Mouse (Mus musculus): ENCODE measurements around the gene Rnf157. TPM values are rescaled to one million over a fixed set of nuclear protein-coding genes. Genes with fewer than 3 reads are reported as not detected.
"Not testable (repeated sequence)": the region's sequence is repeated elsewhere in the genome, so short reads cannot be mapped to it uniquely, and the experiment has no call there.

The Rnf157 gene
- polyA plus RNA-seq, 1 experiment = 199 TPM

DNA sequence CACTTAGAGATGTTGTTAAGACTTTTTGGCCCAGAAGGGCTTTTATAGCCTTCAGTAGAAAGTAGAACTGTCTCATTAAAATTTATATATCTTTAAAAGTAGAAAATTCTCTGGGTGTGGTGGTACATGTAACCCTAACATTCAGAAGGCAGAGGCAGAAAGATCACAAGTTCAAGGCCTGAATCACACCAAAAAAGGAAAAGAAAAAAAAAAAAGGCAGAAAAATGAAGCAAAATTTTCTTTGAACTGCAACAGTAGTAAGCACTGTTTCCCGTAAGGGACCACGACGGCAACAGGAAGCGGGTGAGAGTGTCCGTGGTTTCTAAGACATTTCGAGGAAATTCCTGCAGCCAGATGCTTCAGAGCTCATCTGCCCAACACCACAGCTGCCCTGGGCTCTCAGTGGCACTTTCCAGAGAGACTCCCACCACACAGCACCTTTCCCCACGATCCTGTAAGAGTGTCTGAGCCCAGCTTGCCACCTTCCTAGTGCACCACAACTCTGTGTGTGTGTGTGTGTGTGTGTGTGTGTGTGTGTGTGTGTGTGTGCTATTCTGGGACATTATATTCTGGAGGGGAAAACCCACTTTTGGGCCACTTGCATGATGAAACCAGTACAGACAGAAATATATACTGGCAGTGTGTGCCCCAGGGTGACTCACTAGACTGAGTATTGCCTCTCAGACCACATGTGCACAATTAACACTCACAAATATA lies 35.7 kb downstream of the Rnf157 start:
- TF ChIP-seq POLR2A (IDR thresholded peaks at IDR 0.05; ENCODE audit: insufficient read depth, low read depth, low read length) (no peak), CTCF (IDR thresholded peaks at IDR 0.05; ENCODE audit: insufficient read depth, low read depth, low read length) (no peak)
- Histone ChIP-seq H3K27ac (ENCODE audit: insufficient read depth, low read depth, low read length) (no peak overlapping the region), H3K4me3 (ENCODE audit: insufficient read depth, low read depth, low read length) (no peak overlapping the region), H3K4me1 (ENCODE audit: control insufficient read depth, insufficient read depth, low read length) (peaks cover 3% of the 10 kb centered on the region)
- 81% methylated on average over 7 of the region's 7 CpGs for WGBS

DNA sequence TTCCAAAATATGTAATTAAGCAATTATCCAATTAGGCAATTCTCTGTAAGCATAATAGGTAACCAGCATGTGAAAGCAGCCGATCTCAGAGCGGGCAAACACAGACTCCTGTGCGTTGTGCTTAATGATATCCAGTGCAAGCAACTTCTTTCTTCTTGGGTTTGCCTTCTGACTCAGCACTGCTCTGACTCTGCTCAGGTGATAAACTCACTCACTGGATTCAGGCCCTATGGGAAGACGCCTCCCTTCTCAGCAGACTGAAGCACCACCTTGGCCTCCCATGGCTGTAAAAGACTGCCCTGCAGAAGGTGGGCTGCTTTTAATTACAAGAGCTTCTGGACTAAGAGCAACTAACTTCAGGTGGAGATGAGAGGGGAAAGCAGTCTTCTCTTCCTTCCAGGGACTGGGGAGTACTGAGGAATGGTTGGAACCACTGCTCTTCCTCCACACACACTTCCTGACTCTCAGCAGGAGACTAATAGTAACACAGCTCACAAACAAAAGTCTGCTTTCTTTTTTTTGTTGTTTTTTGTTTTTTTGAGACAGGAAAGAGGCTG lies 40.9 kb downstream of the Rnf157 start:
- no peak overlapping the region for H3K27ac ChIP-seq (ENCODE audit: insufficient read depth, low read depth, low read length)

DNA sequence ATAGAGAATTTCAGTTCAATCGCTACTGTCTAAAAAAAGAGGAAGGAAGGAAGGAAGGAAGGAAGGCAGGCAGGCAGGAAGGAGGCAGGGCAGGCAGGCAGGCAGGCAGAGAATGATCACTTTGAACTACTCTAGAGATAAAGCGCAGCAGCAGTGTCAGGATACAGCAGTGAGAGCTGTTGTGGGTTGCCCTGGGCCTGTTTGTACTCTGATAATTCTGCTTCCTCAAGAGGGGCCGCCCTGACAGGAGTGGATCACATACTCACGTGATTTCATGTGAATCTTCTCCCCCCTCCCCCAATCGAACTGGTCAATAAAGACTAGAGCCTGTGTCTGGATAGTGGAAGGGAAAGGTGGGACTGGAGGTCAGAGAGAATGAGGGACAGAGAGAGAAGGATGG lies 43.2 kb downstream of the Rnf157 start:
- TF ChIP-seq CTCF (IDR thresholded peaks at IDR 0.05; ENCODE audit: insufficient read depth, low read depth, low read length) = no peak
- TF ChIP-seq POLR2A (IDR thresholded peaks at IDR 0.05; ENCODE audit: insufficient read depth, low read depth, low read length) = no peak
- peaks cover 5% of the 10 kb centered on the region for H3K4me1 ChIP-seq (ENCODE audit: control insufficient read depth, insufficient read depth, low read length)
- WGBS = 68% methylated on average over 5 of the region's 5 CpGs
- no peak overlapping the region for H3K4me3 ChIP-seq (ENCODE audit: insufficient read depth, low read depth, low read length)
- H3K27ac ChIP-seq (ENCODE audit: insufficient read depth, low read depth, low read length) = no peak overlapping the region

More for the DNA sequence above, 40.9 kb downstream of the Rnf157 start:
- Histone ChIP-seq H3K4me3 (ENCODE audit: insufficient read depth, low read depth, low read length) (no peak overlapping the region), H3K4me1 (ENCODE audit: control insufficient read depth, insufficient read depth, low read length) (peaks cover 5% of the 10 kb centered on the region)
- no peak for TF ChIP-seq POLR2A (IDR thresholded peaks at IDR 0.05; ENCODE audit: insufficient read depth, low read depth, low read length)
- no peak for TF ChIP-seq CTCF (IDR thresholded peaks at IDR 0.05; ENCODE audit: insufficient read depth, low read depth, low read length)
- 61% methylated on average over 4 of the region's 4 CpGs for WGBS

DNA sequence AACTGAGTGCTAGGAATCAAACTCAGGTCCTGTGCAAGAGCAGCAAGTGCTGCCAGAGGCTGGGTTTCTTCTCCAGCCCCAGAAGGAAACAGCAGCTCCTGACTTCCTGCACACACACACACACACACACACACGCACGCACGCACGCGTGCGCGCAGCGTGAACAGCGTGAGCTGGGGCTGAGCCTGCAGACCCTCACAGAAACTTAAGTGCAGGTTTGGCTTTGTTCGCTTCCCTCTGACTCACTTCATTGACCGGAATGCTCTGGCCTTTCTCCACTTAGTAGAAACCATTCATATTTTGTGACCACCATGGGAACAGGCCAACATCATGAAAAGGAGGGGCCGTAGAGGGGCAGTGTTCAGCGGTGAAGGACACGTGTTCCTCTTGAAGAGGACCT lies 43.8 kb downstream of the Rnf157 start:
- H3K4me1 ChIP-seq (ENCODE audit: control insufficient read depth, insufficient read depth, low read length) = peaks cover 5% of the 10 kb centered on the region
- no peak overlapping the region for H3K4me3 ChIP-seq (ENCODE audit: insufficient read depth, low read depth, low read length)
- WGBS = 86% methylated on average over 14 of the region's 14 CpGs
- no peak for TF ChIP-seq POLR2A (IDR thresholded peaks at IDR 0.05; ENCODE audit: insufficient read depth, low read depth, low read length)
- TF ChIP-seq CTCF (IDR thresholded peaks at IDR 0.05; ENCODE audit: insufficient read depth, low read depth, low read length) = no peak
- no peak overlapping the region for H3K27ac ChIP-seq (ENCODE audit: insufficient read depth, low read depth, low read length)

DNA sequence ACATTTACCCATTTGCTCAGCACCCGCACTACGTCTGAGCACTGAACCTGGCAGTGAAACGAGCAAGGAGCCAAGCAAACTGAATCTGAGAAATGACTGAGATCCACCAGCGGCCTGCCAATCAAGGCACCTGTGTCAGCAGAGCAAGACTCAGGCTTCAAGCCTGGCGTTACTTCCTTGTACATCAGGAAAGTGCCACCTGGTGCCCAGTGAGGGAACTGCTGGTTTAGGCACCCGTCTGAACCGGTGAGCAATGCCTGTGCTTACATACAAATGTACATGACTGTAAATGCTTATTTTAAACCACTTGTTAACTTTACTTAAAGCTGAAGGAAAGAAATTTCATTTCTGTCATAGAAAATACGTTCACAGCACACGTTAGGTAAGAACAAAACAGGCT lies 44.7 kb downstream of the Rnf157 start:
- TF ChIP-seq POLR2A (IDR thresholded peaks at IDR 0.05; ENCODE audit: insufficient read depth, low read depth, low read length) (no peak), CTCF (IDR thresholded peaks at IDR 0.05; ENCODE audit: insufficient read depth, low read depth, low read length) (peak; percentile 66)
- WGBS = 26% methylated on average over 9 of the region's 9 CpGs
- H3K4me3 ChIP-seq (ENCODE audit: insufficient read depth, low read depth, low read length) = no peak overlapping the region
- no peak overlapping the region for H3K27ac ChIP-seq (ENCODE audit: insufficient read depth, low read depth, low read length)
- peaks cover 5% of the 10 kb centered on the region for H3K4me1 ChIP-seq (ENCODE audit: control insufficient read depth, insufficient read depth, low read length)

DNA sequence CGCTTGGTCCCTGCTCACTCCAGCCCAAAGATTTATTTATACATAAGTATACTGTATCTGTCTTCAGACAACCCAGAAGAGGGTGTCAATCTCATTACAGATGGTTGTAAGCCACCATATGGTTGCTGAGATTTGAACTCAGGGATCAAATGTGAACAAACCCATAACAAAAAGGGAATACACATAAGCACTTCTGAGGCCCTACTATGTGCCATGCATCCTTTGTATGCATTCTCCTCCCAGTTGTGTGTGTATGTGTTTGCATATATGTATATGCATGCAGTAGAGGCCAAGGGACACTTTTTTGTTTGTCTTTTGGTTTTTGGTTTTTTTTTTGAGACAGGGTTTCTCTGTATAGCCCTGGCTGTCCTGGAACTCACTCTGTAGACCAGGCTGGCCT lies 46.2 kb downstream of the Rnf157 start:
- Histone ChIP-seq H3K4me3 (ENCODE audit: insufficient read depth, low read depth, low read length) (no peak overlapping the region), H3K4me1 (ENCODE audit: control insufficient read depth, insufficient read depth, low read length) (peaks cover 5% of the 10 kb centered on the region; the same call in 1 of the 2 replicates), H3K27ac (ENCODE audit: insufficient read depth, low read depth, low read length) (no peak overlapping the region)
- 92% methylated on average over 1 of the region's 1 CpGs for WGBS
- TF ChIP-seq POLR2A (IDR thresholded peaks at IDR 0.05; ENCODE audit: insufficient read depth, low read depth, low read length) (no peak), CTCF (IDR thresholded peaks at IDR 0.05; ENCODE audit: insufficient read depth, low read depth, low read length) (no peak)

DNA sequence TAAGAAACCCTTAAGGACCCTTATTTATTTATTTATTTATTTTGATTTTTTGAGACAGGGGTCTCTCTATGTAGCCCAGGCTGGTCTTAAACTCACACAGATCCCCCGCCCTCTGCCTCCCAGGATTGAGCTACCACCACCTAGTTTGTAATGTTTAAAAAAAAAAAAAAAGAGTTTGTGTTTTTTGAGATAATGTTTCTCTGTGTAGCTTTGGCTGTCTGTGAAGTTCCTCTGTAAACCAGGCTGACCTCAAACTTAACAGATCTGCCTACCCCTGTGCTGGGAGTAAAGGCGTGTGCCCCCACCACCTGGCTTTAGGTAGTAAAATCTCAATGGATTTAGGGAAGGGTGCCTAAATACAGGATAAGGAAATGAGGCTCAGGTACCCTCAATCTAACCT lies 46.7 kb downstream of the Rnf157 start:
- Histone ChIP-seq H3K4me1 (ENCODE audit: control insufficient read depth, insufficient read depth, low read length) (peaks cover 5% of the 10 kb centered on the region; the same call in 1 of the 2 replicates), H3K27ac (ENCODE audit: insufficient read depth, low read depth, low read length) (no peak overlapping the region), H3K4me3 (ENCODE audit: insufficient read depth, low read depth, low read length) (no peak overlapping the region)
- WGBS = 98% methylated on average over 2 of the region's 2 CpGs
- TF ChIP-seq CTCF (IDR thresholded peaks at IDR 0.05; ENCODE audit: insufficient read depth, low read depth, low read length) = no peak
- TF ChIP-seq POLR2A (IDR thresholded peaks at IDR 0.05; ENCODE audit: insufficient read depth, low read depth, low read length) = no peak

DNA sequence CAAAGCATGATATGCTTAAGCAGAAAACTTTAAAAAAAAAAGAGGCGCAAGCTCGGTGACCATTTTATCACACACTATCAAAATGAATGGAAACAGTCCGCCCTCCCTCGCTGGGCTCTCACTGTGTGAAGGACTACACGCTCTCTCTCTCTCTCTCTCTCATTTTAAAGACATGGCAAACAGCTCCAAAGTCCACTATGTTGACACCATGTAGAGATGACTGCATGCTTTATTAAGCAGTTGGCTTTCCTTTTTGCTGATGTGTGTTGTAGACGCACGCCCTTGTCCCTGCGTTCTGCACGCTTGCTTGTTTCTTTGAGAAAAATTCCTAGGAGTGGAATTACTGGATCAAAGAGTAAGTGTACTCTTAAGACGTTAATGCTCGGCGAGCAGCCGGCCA lies 47.4 kb downstream of the Rnf157 start:
- no peak overlapping the region for H3K4me3 ChIP-seq (ENCODE audit: insufficient read depth, low read depth, low read length)
- TF ChIP-seq CTCF (IDR thresholded peaks at IDR 0.05; ENCODE audit: insufficient read depth, low read depth, low read length) = no peak
- TF ChIP-seq POLR2A (IDR thresholded peaks at IDR 0.05; ENCODE audit: insufficient read depth, low read depth, low read length) = no peak
- H3K27ac ChIP-seq (ENCODE audit: insufficient read depth, low read depth, low read length) = no peak overlapping the region
- H3K4me1 ChIP-seq (ENCODE audit: control insufficient read depth, insufficient read depth, low read length) = peaks cover 5% of the 10 kb centered on the region; the same call in 1 of the 2 replicates
- 63% methylated on average over 13 of the region's 13 CpGs for WGBS

DNA sequence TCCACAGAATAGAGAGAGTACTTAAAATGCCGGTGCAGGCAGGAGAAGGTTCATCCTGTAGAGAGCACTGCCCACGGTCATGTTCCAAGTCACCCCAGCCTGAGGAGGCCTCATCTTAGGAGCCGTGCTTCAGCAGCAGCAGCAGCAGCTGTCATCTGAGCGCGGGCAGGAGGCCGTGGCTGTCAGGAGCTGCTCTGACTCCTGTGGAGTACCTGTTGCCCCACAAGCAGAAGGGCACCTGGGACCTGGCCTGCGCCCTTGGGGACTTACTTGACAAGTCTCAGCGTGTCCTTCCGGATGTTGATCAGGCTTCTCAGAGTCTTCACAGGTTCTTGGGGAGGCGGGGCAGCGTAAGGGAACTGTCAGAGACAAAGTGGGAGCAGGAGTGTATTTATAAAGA lies 50.8 kb downstream of the Rnf157 start:
- TF ChIP-seq POLR2A (IDR thresholded peaks at IDR 0.05; ENCODE audit: insufficient read depth, low read depth, low read length) = no peak
- no peak for TF ChIP-seq CTCF (IDR thresholded peaks at IDR 0.05; ENCODE audit: insufficient read depth, low read depth, low read length)
- Histone ChIP-seq H3K4me1 (ENCODE audit: control insufficient read depth, insufficient read depth, low read length) (0 out of 2 replicates have a peak, but pooled peaks cover 3% of the 10 kb centered on the region), H3K27ac (ENCODE audit: insufficient read depth, low read depth, low read length) (no peak overlapping the region; the same call in 1 of the 2 replicates), H3K4me3 (ENCODE audit: insufficient read depth, low read depth, low read length) (no peak overlapping the region)
- 78% methylated on average over 11 of the region's 11 CpGs for WGBS

DNA sequence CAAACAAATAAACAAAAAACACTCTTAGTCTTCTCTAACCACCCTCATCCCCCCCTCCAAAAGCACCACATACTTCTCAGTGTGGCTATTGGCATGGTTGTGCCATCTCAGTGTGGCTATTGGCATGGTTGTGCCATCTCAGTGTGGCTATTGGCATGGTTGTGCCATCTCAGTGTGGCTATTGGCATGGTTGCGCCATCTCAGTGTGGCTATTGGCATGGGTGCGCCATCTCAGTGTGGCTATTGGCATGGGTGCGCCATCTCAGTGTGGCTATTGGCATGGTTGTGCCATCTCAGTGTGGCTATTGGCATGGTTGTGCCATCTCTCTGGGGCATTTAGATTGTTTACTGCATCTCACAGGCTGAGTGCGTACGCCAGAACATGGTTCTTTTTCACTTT lies 51.9 kb downstream of the Rnf157 start:
- WGBS = 96% methylated on average over 5 of the region's 5 CpGs
- H3K27ac ChIP-seq (ENCODE audit: insufficient read depth, low read depth, low read length); H3K4me3 ChIP-seq (ENCODE audit: insufficient read depth, low read depth, low read length); H3K4me1 ChIP-seq (ENCODE audit: control insufficient read depth, insufficient read depth, low read length): not testable (repeated sequence)

Data from olfactory bulb, adult 2 months (tissue).